Mouse (Mus musculus): ENCODE measurements around the gene Slc7a7. TPM values are rescaled to one million over a fixed set of nuclear protein-coding genes. Genes with fewer than 3 reads are reported as not detected.
"Not testable (repeated sequence)": the region's sequence is repeated elsewhere in the genome, so short reads cannot be mapped to it uniquely, and the experiment has no call there.

Gene Slc7a7
- polyA plus RNA-seq, 1 experiment from 2014 or later: 8.0 TPM

GRCm38 (mm10) chr14:54366581-54366980, 51.0 kb downstream of the Slc7a7 start:
- Histone ChIP-seq H3K9ac (ENCODE audit: low read depth, low read length) (no peak overlapping the region), H3K36me3 (ENCODE audit: control insufficient read depth, insufficient read depth, low read length) (peaks cover 38% of the 10 kb centered on the region)

GRCm38 (mm10) chr14:54365026-54365645, 52.4 kb downstream of the Slc7a7 start:
- no peak overlapping the region for H3K4me2 ChIP-seq
- ATAC-seq (replicated peaks; ENCODE audit: insufficient number of reproducible peaks, low FRiP score, low TSS enrichment): no peak
- WGBS (ENCODE audit: insufficient replicate concordance): 93% methylated on average over 5 of the region's 5 CpGs
- no peak overlapping the region for H3K9ac ChIP-seq (ENCODE audit: low read depth, low read length)
- no peaks in the 10 kb centered on the region for H3K9me3 ChIP-seq (replicated peaks; ENCODE audit: control insufficient read depth, low read length)
- H3K4me3 ChIP-seq (ENCODE audit: low read depth, low read length): no peak overlapping the region
- peaks cover 6% of the 10 kb centered on the region; the same call in 1 of the 2 replicates for H3K4me1 ChIP-seq (ENCODE audit: control insufficient read depth, insufficient read depth, low read length)
- no peak overlapping the region for H3K27ac ChIP-seq (ENCODE audit: low read depth, low read length)
- peaks cover 28% of the 10 kb centered on the region for H3K36me3 ChIP-seq (ENCODE audit: control insufficient read depth, insufficient read depth, low read length)
- H3K27me3 ChIP-seq (ENCODE audit: control insufficient read depth, insufficient read depth, low read length): no peaks in the 10 kb centered on the region

More at GRCm38 (mm10) chr14:54366581-54366980, 51.0 kb downstream of the Slc7a7 start:
- H3K27me3 ChIP-seq (ENCODE audit: control insufficient read depth, insufficient read depth, low read length): no peaks in the 10 kb centered on the region
- H3K4me3 ChIP-seq (ENCODE audit: low read depth, low read length): no peak overlapping the region
- H3K4me2 ChIP-seq: no peak overlapping the region
- WGBS (ENCODE audit: insufficient replicate concordance): 86% methylated on average over 10 of the region's 10 CpGs
- ATAC-seq (replicated peaks; ENCODE audit: insufficient number of reproducible peaks, low FRiP score, low TSS enrichment): no peak
- peaks cover 6% of the 10 kb centered on the region; the same call in 1 of the 2 replicates for H3K4me1 ChIP-seq (ENCODE audit: control insufficient read depth, insufficient read depth, low read length)
- no peak overlapping the region for H3K27ac ChIP-seq (ENCODE audit: low read depth, low read length)
- H3K9me3 ChIP-seq (replicated peaks; ENCODE audit: control insufficient read depth, low read length): no peaks in the 10 kb centered on the region

DNA sequence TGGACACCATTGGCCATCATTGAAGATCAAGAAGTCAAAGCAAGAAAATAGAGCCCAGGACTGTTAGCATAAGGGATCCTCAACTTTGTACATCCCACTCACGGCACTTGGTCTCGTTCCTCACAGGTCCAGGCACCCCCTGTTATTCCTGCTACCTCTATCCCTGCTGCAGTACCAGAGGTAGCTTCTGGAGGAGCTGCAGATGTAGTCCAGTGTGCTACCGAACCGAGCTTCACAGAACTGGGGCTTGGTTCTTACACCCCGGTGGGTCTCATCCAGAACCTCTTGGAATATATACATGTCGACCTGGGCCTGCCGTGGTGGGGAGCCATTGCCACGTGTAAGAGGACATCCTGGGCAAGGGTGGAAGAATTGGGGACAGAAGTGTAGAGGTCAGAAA, 54.4 kb downstream of the Slc7a7 start:
- no peak overlapping the region for H3K4me3 ChIP-seq (ENCODE audit: low read depth, low read length)
- H3K27ac ChIP-seq (ENCODE audit: low read depth, low read length): no peak overlapping the region
- no peak for ATAC-seq (replicated peaks; ENCODE audit: insufficient number of reproducible peaks, low FRiP score, low TSS enrichment)
- H3K9me3 ChIP-seq (replicated peaks; ENCODE audit: control insufficient read depth, low read length): no peaks in the 10 kb centered on the region
- H3K27me3 ChIP-seq (ENCODE audit: control insufficient read depth, insufficient read depth, low read length): no peaks in the 10 kb centered on the region
- peaks cover 21% of the 10 kb centered on the region for H3K36me3 ChIP-seq (ENCODE audit: control insufficient read depth, insufficient read depth, low read length)
- no peak overlapping the region for H3K4me2 ChIP-seq
- H3K4me1 ChIP-seq (ENCODE audit: control insufficient read depth, insufficient read depth, low read length): peaks cover 6% of the 10 kb centered on the region; the same call in 1 of the 2 replicates
- no peak overlapping the region for H3K9ac ChIP-seq (ENCODE audit: low read depth, low read length)
- WGBS (ENCODE audit: insufficient replicate concordance): 94% methylated on average over 8 of the region's 8 CpGs

GRCm38 (mm10) chr14:54360577-54361340, 56.8 kb downstream of the Slc7a7 start, which contains the start of gene Oxa1l:
Gene Oxa1l, plus strand, starts transcription at chr14:54360834.
- ATAC-seq (replicated peaks; ENCODE audit: insufficient number of reproducible peaks, low FRiP score, low TSS enrichment): peak; percentile 86
- Histone ChIP-seq H3K36me3 (ENCODE audit: control insufficient read depth, insufficient read depth, low read length) (peaks cover 10% of the 10 kb centered on the region), H3K9me3 (replicated peaks; ENCODE audit: control insufficient read depth, low read length) (no peaks in the 10 kb centered on the region), H3K4me3 (ENCODE audit: low read depth, low read length) (peak within 1 kb of the TSS; percentile 96), H3K9ac (ENCODE audit: low read depth, low read length) (peak within 1 kb of the TSS; percentile 97), H3K27ac (ENCODE audit: low read depth, low read length) (peak within 1 kb of the TSS; percentile 86), H3K4me1 (ENCODE audit: control insufficient read depth, insufficient read depth, low read length) (peaks cover 6% of the 10 kb centered on the region; the same call in 1 of the 2 replicates), H3K27me3 (ENCODE audit: control insufficient read depth, insufficient read depth, low read length) (no peaks in the 10 kb centered on the region), H3K4me2 (peak within 1 kb of the TSS; percentile 76)
- under 1% methylated on average over 48 of the region's 48 CpGs for WGBS (ENCODE audit: insufficient replicate concordance)

- Histone ChIP-seq H3K27ac (ENCODE audit: low read depth, low read length) (no peak overlapping the region), H3K9ac (ENCODE audit: low read depth, low read length) (no peak overlapping the region), H3K9me3 (replicated peaks; ENCODE audit: control insufficient read depth, low read length) (no peaks in the 10 kb centered on the region), H3K4me2 (no peak overlapping the region), H3K27me3 (ENCODE audit: control insufficient read depth, insufficient read depth, low read length) (no peaks in the 10 kb centered on the region), H3K36me3 (ENCODE audit: control insufficient read depth, insufficient read depth, low read length) (no peaks in the 10 kb centered on the region), H3K4me1 (ENCODE audit: control insufficient read depth, insufficient read depth, low read length) (no peaks in the 10 kb centered on the region), H3K4me3 (ENCODE audit: low read depth, low read length) (no peak overlapping the region)
- WGBS (ENCODE audit: insufficient replicate concordance): 35% methylated on average over 1 of the region's 1 CpGs
- no peak for ATAC-seq (replicated peaks; ENCODE audit: insufficient number of reproducible peaks, low FRiP score, low TSS enrichment)
Observed at GRCm38 (mm10) chr14:54354406-54354805, 63.2 kb downstream of the Slc7a7 start.

GRCm38 (mm10) chr14:54352314-54352713, 65.3 kb downstream of the Slc7a7 start:
- Histone ChIP-seq H3K9ac (ENCODE audit: low read depth, low read length) (no peak overlapping the region), H3K4me3 (ENCODE audit: low read depth, low read length) (no peak overlapping the region), H3K9me3 (replicated peaks; ENCODE audit: control insufficient read depth, low read length) (no peaks in the 10 kb centered on the region), H3K4me2 (no peak overlapping the region), H3K36me3 (ENCODE audit: control insufficient read depth, insufficient read depth, low read length) (no peaks in the 10 kb centered on the region), H3K27ac (ENCODE audit: low read depth, low read length) (no peak overlapping the region), H3K4me1 (ENCODE audit: control insufficient read depth, insufficient read depth, low read length) (no peaks in the 10 kb centered on the region), H3K27me3 (ENCODE audit: control insufficient read depth, insufficient read depth, low read length) (no peaks in the 10 kb centered on the region)
- no peak for ATAC-seq (replicated peaks; ENCODE audit: insufficient number of reproducible peaks, low FRiP score, low TSS enrichment)
- WGBS (ENCODE audit: insufficient replicate concordance): 83% methylated on average over 8 of the region's 8 CpGs

DNA sequence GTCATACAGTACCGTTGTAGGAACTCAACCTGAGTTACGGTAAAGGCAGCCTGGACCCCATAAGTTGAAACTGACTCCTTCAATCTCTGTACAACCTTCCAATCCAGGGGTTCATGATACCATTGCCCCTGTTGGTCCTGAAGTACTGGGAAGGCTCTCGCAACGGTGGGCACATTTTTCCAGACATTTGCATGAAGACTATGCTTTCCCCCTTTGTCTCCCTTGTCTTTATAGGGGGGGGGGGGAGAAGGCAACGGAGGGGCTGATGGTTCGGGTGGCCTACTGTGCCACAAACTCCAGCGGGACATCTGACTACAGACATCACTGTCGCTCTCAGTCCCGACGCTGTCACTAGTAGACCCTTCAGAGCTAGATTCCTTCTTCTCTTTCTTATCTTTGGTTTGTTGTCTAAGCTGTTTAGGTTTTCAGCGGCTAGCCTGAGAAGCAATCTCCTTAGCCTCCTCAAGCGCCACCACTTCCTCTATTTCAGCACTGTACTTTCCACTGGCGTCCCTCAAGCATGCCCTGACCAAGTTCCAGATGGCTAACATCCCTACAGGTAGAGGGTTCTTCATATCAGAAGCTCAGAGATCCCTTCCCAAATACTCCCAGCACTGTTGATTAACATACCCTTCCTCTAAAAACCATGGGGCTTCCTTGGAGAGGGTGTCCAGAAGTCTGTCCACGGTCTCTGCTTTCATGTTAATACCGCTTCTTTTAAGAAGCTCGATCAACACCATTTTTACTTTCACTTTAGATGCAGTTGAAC, 66.6 kb downstream of the Slc7a7 start:
- H3K9me3 ChIP-seq (replicated peaks; ENCODE audit: control insufficient read depth, low read length); H3K4me2 ChIP-seq; H3K27ac ChIP-seq (ENCODE audit: low read depth, low read length); H3K4me3 ChIP-seq (ENCODE audit: low read depth, low read length); H3K36me3 ChIP-seq (ENCODE audit: control insufficient read depth, insufficient read depth, low read length); H3K9ac ChIP-seq (ENCODE audit: low read depth, low read length); H3K4me1 ChIP-seq (ENCODE audit: control insufficient read depth, insufficient read depth, low read length); H3K27me3 ChIP-seq (ENCODE audit: control insufficient read depth, insufficient read depth, low read length); ATAC-seq (replicated peaks; ENCODE audit: insufficient number of reproducible peaks, low FRiP score, low TSS enrichment): not testable (repeated sequence)
- 85% methylated on average over 16 of the region's 16 CpGs for WGBS (ENCODE audit: insufficient replicate concordance)

- H3K4me1 ChIP-seq (ENCODE audit: control insufficient read depth, insufficient read depth, low read length); H3K4me2 ChIP-seq; H3K27ac ChIP-seq (ENCODE audit: low read depth, low read length); H3K4me3 ChIP-seq (ENCODE audit: low read depth, low read length); H3K9me3 ChIP-seq (replicated peaks; ENCODE audit: control insufficient read depth, low read length); H3K36me3 ChIP-seq (ENCODE audit: control insufficient read depth, insufficient read depth, low read length); H3K9ac ChIP-seq (ENCODE audit: low read depth, low read length); H3K27me3 ChIP-seq (ENCODE audit: control insufficient read depth, insufficient read depth, low read length); ATAC-seq (replicated peaks; ENCODE audit: insufficient number of reproducible peaks, low FRiP score, low TSS enrichment): not testable (repeated sequence)
- WGBS (ENCODE audit: insufficient replicate concordance): 27% methylated on average over 2 of the region's 2 CpGs
Observed at GRCm38 (mm10) chr14:54341807-54342206, 75.8 kb downstream of the Slc7a7 start.
